Mouse (Mus musculus): ENCODE measurements around the gene Prrg2. TPM values are rescaled to one million over a fixed set of nuclear protein-coding genes. Genes with fewer than 3 reads are reported as not detected.

Prrg2 gene
- polyA plus RNA-seq, 1 experiment: 15.6 TPM

DNA sequence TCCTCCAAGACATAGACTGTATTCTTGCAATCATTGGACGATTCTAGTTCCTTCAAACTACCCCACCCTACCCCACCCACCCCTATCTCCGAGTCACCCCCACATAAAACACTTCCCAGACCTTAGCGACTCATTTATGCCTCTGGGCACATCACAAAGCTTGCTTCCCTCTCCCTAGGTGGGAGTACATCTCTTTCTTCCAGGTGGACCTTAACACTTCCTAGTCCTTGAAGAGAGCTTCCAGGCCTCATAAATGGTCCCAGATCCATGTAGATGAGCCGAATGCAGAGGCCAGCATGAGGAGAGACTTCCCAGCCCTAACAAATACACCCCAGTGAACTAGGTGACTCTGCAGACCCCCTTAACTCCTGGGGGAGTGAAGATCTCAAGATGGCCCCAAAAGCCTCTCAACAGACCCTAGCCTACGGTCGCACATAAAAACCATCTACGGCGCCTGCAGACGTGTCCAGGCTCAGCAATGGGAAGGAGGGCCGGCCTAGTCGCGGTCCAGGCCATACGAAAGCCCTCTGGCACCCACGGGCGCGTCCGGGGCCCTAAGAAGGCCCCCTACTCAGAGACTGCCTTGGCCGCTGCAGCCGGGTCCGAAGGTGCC lies 47.0 kb downstream of the Prrg2 start:
- DNase-seq (ENCODE audit: extremely low spot score in 1 of 2, low spot score in 1 of 2): no peak

GRCm38 (mm10) chr7:45014096-45014451 lies 48.4 kb downstream of the Prrg2 start:
- DNase-seq (ENCODE audit: extremely low spot score in 1 of 2, low spot score in 1 of 2): no peak

- DNase-seq (ENCODE audit: extremely low spot score in 1 of 2, low spot score in 1 of 2): no peak
These were observed 48.9 kb downstream of the Prrg2 start for GRCm38 (mm10) chr7:45013366-45014095.

DNA sequence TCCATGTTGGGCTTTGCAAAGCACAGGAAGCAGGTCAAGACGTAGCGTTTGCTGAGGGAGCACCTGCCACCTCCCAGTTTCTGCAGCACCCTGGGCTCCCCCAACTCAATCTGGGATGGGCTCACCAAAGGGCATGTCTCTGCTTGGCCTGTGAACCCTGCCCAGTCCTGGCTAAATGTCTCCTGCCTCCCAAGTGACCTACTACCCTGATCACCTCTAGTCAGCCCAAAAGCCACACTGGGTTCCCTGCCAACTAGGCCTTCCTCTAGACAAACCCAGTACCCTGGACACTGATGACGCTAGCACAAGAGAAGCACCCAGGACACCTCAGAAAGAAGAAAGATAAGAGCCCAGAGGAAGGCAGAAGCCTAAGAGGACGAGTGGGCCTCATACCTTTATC lies 49.7 kb downstream of the Prrg2 start:
- no peak for DNase-seq (ENCODE audit: extremely low spot score in 1 of 2, low spot score in 1 of 2)

DNA sequence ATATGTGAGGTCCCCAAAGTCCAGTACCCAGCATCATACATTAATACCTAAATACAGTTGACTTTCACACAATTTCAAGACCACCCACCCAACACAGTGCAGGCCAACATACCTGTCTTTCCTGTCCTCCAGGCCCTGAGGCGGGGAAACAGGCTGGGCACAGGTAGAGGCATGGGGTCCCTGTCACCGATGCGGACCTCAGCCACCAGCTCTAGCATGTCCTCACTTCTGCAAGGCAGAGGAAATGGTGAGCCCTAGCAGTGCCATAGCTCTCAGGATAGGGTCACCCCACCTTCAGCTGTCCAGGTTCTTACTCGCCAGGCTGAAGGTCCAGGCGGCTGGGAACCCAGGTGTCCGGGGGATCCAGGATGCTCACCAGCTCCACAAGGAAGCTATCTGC lies 50.5 kb downstream of the Prrg2 start:
- DNase-seq (ENCODE audit: extremely low spot score in 1 of 2, low spot score in 1 of 2): no peak

DNA sequence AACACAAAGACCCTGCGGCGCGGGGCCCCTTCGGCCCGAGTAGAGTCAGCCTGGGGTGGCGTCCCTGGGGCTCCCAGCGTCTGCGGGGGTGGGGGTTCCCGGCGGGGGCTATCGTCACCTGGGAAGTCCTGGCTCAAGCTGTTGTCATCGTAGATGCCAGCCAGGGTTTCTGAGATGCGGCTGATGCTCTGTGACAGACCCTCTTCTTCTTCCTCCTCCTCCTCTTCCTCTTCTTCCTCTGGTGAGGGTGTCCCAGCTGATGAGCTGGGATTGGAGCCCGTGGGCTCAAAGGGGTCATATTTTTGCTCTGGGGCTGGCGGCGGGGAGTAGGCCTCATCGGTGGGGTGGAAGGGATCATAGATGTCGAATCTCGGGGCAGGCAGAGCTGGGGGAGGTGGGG lies 54.1 kb downstream of the Prrg2 start:
- no peak for DNase-seq (ENCODE audit: extremely low spot score in 1 of 2, low spot score in 1 of 2)

GRCm38 (mm10) chr7:45007846-45008245 lies 54.6 kb downstream of the Prrg2 start:
- no peak for DNase-seq (ENCODE audit: extremely low spot score in 1 of 2, low spot score in 1 of 2)

GRCm38 (mm10) chr7:45007141-45007540 lies 55.3 kb downstream of the Prrg2 start:
- DNase-seq (ENCODE audit: extremely low spot score in 1 of 2, low spot score in 1 of 2): no peak

DNA sequence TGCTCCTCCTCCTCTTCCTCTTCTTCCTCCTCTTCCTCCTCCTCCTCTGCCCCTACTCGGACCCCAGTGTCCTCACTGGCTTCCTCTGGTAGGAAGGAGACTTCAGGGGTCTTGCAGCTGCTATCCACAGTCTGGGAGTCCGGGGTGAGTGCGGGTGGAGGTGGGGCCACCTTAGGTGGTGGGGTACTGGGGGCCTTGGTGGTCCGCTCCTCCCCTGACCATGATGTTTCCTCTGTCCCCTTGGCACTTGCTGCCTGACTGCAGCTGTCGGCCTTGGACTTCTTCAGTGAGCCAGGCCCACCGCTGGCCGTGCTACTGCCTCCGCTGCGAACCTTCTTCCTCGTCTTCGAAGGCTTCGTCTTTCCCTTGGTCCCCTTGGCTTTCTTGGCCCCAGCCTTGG lies 56.0 kb downstream of the Prrg2 start:
- no peak for DNase-seq (ENCODE audit: extremely low spot score in 1 of 2, low spot score in 1 of 2)

DNA sequence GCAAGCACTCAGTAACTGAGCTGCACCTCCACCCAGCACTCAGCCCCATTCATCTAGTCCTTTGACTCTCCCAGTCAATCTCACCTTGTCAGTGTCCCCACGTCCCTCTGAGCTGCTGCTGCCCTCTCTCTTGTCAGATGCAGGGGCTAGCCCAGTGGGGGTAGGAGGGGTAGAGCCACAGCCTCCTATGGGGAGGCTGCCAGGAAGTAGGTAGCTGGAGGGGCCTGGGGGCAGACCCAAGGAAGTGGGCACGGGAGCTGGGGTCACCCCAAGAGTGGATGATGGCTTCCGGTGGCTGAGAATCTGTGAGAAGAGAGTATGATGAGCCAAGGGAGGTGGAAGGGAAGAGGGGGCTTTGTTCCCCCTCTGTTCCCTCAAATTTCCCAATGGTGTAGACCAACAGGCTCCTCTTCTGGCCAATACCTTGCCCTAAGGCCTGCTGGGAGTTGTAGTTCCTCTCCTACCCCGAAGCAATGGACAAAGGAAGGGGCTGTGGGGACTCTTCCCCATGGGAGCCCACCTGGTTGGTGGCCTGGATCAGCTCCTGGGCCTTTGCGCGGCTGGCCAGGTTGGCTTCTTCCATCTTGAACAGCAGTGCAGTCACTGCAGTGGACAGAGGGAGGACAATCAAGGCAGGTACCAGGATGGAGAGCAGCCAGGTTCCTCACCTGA lies 57.0 kb downstream of the Prrg2 start:
- no peak for DNase-seq (ENCODE audit: extremely low spot score in 1 of 2, low spot score in 1 of 2)

DNA sequence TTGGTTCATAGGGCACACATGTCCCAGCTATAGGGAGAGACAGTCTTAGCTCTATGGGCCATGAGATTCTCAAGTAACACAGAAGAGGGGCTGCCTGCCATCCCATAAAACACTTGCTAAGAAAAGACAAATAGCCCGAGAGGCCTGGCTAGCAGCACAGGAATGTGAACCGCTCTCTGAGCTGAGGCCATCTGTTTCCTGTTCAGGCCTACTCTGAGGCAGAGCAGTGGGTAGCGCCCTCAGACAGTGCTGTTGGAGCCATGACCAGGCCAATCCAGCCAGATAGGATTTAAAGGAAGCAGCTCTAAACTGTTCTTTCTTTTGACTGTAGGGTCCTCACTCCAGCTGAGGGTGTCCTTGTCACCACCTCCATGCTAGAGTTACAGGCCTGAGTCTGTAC lies 57.9 kb downstream of the Prrg2 start:
- no peak for DNase-seq (ENCODE audit: extremely low spot score in 1 of 2, low spot score in 1 of 2)

Other genes starting within 250 kb of the Prrg2 start
- gene Nup62, start 246.6 kb downstream of the Prrg2 start, polyA plus RNA-seq (2012; rRNA removed): 29.1 and 29.3 TPM in 2 replicates
- 1.3 and 2.2 TPM in 2 replicates for gene Il4i1, start 246.3 kb downstream of the Prrg2 start, polyA plus RNA-seq (2012; rRNA removed)
- 24.2 and 35.6 TPM in 2 replicates for gene Atf5, start 246.0 kb downstream of the Prrg2 start, polyA plus RNA-seq (2012; rRNA removed)
- 87.0 and 108 TPM in 2 replicates for gene Akt1s1, start 213.7 kb downstream of the Prrg2 start, polyA plus RNA-seq (2012; rRNA removed)
- 84.3 and 106 TPM in 2 replicates for gene Tbc1d17, start 213.6 kb downstream of the Prrg2 start, polyA plus RNA-seq (2012; rRNA removed)
- gene Pnkp, start 205.5 kb downstream of the Prrg2 start, polyA plus RNA-seq (2012; rRNA removed): 42.3 and 44.9 TPM in 2 replicates
- 408 and 469 TPM in 2 replicates for gene Ptov1, start 192.9 kb downstream of the Prrg2 start, polyA plus RNA-seq (2012; rRNA removed)
- gene Med25, start 170.0 kb downstream of the Prrg2 start, polyA plus RNA-seq (2012; rRNA removed): 123 and 130 TPM in 2 replicates
- gene Fuz, start 166.6 kb downstream of the Prrg2 start, polyA plus RNA-seq (2012; rRNA removed): 30.4 and 32.4 TPM in 2 replicates
- gene Ap2a1, start 133.2 kb downstream of the Prrg2 start, polyA plus RNA-seq (2012; rRNA removed): 216 and 254 TPM in 2 replicates
- 1.4 TPM in 2 replicates for gene Tsks, start 119.5 kb downstream of the Prrg2 start, polyA plus RNA-seq (2012; rRNA removed)
- gene Cpt1c, start 87.8 kb downstream of the Prrg2 start, polyA plus RNA-seq (2012; rRNA removed): 151 TPM in 2 replicates
- gene Prmt1, start 76.1 kb downstream of the Prrg2 start, polyA plus RNA-seq (2012; rRNA removed): 217 and 232 TPM in 2 replicates
- gene Irf3, start 65.0 kb downstream of the Prrg2 start, polyA plus RNA-seq (2012; rRNA removed): 88.4 and 88.6 TPM in 2 replicates
- 5.4 and 5.9 TPM in 2 replicates for gene Bcl2l12, start 64.0 kb downstream of the Prrg2 start, polyA plus RNA-seq (2012; rRNA removed)
- 126 and 127 TPM in 2 replicates for gene Scaf1, start 46.3 kb downstream of the Prrg2 start, polyA plus RNA-seq (2012; rRNA removed)
- gene Rras, start 44.7 kb downstream of the Prrg2 start, polyA plus RNA-seq (2012; rRNA removed): 27.6 and 32.5 TPM in 2 replicates
- 20.5 and 22.4 TPM in 2 replicates for gene Prr12, start 9.8 kb downstream of the Prrg2 start, polyA plus RNA-seq (2012; rRNA removed)
- 81.7 and 86.5 TPM in 2 replicates for gene Nosip, start 248 bp downstream of the Prrg2 start, polyA plus RNA-seq (2012; rRNA removed)
- gene Rcn3, start 29.5 kb upstream of the Prrg2 start, polyA plus RNA-seq (2012; rRNA removed): 13.4 and 16.9 TPM in 2 replicates
- gene Fcgrt, start 41.2 kb upstream of the Prrg2 start, polyA plus RNA-seq (2012; rRNA removed): 34.0 and 34.2 TPM in 2 replicates
- 383 and 419 TPM in 2 replicates for gene Rps11, start 61.8 kb upstream of the Prrg2 start, polyA plus RNA-seq (2012; rRNA removed)
- 1,438 and 1,804 TPM in 2 replicates for gene Rpl13a, start 66.1 kb upstream of the Prrg2 start, polyA plus RNA-seq (2012; rRNA removed)
- gene Gm45713, start 73.6 kb upstream of the Prrg2 start, polyA plus RNA-seq (2012; rRNA removed): 0.06 and 0.12 TPM in 2 replicates
- 25.2 and 29.6 TPM in 2 replicates for gene Flt3l, start 73.8 kb upstream of the Prrg2 start, polyA plus RNA-seq (2012; rRNA removed)
- 54.2 and 61.5 TPM in 2 replicates for gene Pih1d1, start 91.6 kb upstream of the Prrg2 start, polyA plus RNA-seq (2012; rRNA removed)
- 10.1 and 10.8 TPM in 2 replicates for gene Aldh16a1, start 91.9 kb upstream of the Prrg2 start, polyA plus RNA-seq (2012; rRNA removed)
- 858 and 911 TPM in 2 replicates for gene Slc17a7, start 101.3 kb upstream of the Prrg2 start, polyA plus RNA-seq (2012; rRNA removed)
- 0.96 and 3.7 TPM in 2 replicates for gene Gfy, start 116.9 kb upstream of the Prrg2 start, polyA plus RNA-seq (2012; rRNA removed)
- 0.90 and 1.4 TPM in 2 replicates for gene Pth2, start 118.3 kb upstream of the Prrg2 start, polyA plus RNA-seq (2012; rRNA removed)
- gene Ccdc155, start 142.2 kb upstream of the Prrg2 start, polyA plus RNA-seq (2012; rRNA removed): 4.1 TPM in 2 replicates
- gene Dkkl1, start 149.5 kb upstream of the Prrg2 start, polyA plus RNA-seq (2012; rRNA removed): 29.5 and 29.9 TPM in 2 replicates
- gene Tead2, start 153.1 kb upstream of the Prrg2 start, polyA plus RNA-seq (2012; rRNA removed): 6.0 and 9.6 TPM in 2 replicates
- 10.3 and 11.2 TPM in 2 replicates for gene Cd37, start 176.4 kb upstream of the Prrg2 start, polyA plus RNA-seq (2012; rRNA removed)
- gene Slc6a16, start 178.4 kb upstream of the Prrg2 start, polyA plus RNA-seq (2012; rRNA removed): 1.1 and 1.2 TPM in 2 replicates
- 0.20 and 0.29 TPM in 2 replicates for gene Slc6a21, start 214.8 kb upstream of the Prrg2 start, polyA plus RNA-seq (2012; rRNA removed)